Mouse (Mus musculus): Measurements from ENCODE around the gene Zbtb49. TPM values are rescaled to one million over a fixed set of nuclear protein-coding genes. Genes with fewer than 3 reads are reported as not detected.

Gene Zbtb49
- polyA plus RNA-seq, 1 experiment, result 18.7 TPM

DNA sequence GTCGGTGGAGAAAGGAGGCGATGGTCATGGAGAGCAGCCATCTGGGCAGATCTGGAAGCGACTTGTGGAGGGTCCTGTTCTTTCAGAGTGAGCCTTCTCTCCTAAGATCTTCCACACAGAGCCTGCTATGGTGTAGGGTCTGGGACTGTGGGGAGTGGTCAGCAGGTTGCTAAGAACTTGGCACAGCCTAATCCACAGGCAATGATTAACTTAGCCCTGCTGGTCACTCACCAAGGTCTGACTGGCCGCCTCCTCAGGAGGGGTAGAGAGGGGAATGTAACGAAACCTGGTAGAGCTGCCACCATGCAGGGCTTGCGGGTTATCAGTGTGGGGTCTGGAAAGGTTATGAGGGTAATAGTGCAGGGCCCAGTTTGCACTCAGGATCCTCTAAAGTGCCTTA, 79.4 kb downstream of the Zbtb49 start:
- WGBS, result 54% methylated on average over 6 of the region's 6 CpGs
- 0 out of 2 replicates have a peak, but pooled peaks cover 2% of the 10 kb centered on the region for H3K4me1 ChIP-seq (ENCODE audit: control insufficient read depth, insufficient read depth, low read length)
- no peak for TF ChIP-seq CTCF (IDR thresholded peaks at IDR 0.05; ENCODE audit: borderline replicate concordance, insufficient read depth, low read depth, low read length)
- TF ChIP-seq POLR2A (IDR thresholded peaks at IDR 0.05; ENCODE audit: borderline replicate concordance, insufficient read depth, low read length), result no peak
- H3K27me3 ChIP-seq (ENCODE audit: control insufficient read depth, insufficient read depth, low read length), result no peaks in the 10 kb centered on the region
- H3K4me3 ChIP-seq (replicated peaks; ENCODE audit: insufficient read depth, low read depth, low read length), result no peak overlapping the region
- no peak overlapping the region for H3K27ac ChIP-seq (ENCODE audit: insufficient read depth, low read length)
- no peak for DNase-seq

Other genes with a start within 250 kb of the Zbtb49 start
- 44.8 and 52.3 TPM in 2 replicates for gene Stx18, start 181.7 kb downstream of the Zbtb49 start, polyA plus RNA-seq (2012; rRNA removed)
- gene Nsg1, start 60.5 kb downstream of the Zbtb49 start, polyA plus RNA-seq (2012; rRNA removed), result 1,023 and 1,122 TPM in 2 replicates
- gene Lyar, start within 50 bp of the Zbtb49 start, polyA plus RNA-seq (2012; rRNA removed), result 19.5 and 20.0 TPM in 2 replicates
- 56.0 and 57.8 TPM in 2 replicates for gene Tmem128, start 39.7 kb upstream of the Zbtb49 start, polyA plus RNA-seq (2012; rRNA removed)
- 0.03 and 0.06 TPM in 2 replicates for gene Otop1, start 55.5 kb upstream of the Zbtb49 start, polyA plus RNA-seq (2012; rRNA removed)
- gene Drd5, start 98.9 kb upstream of the Zbtb49 start, polyA plus RNA-seq (2012; rRNA removed), result 1.7 and 1.8 TPM in 2 replicates

All from cerebellum, adult 2 months (tissue).